Mouse (Mus musculus): Measurements from ENCODE around the gene Ldlrad3.

DNA sequence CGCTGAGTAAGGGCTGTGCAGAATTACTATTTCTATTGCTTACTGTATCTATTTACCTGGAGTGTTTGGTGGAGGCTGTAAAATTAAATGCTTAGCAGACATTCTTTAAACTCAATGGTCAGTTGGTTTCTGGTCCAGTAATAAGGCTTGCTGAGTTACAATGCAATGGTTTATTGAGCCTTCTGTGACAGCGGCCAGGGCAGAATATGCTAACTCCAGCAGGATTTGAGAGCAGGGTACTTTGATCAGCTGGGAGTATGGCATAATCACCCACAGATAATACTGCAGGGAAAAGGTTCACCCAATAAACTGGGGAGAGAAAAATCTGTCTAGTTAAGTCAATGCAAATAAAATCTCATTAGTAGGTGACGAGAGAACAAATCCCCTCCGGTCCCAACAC is 220.2 kb downstream of the Ldlrad3 start:
- no peak for TF ChIP-seq CTCF (IDR thresholded peaks at IDR 0.05; ENCODE audit: low read depth)
- no peak for TF ChIP-seq EP300 (IDR thresholded peaks at IDR 0.05; ENCODE audit: low read depth)

All from liver, postnatal 0 days (tissue).